Mouse (Mus musculus): ENCODE data around the gene 4930404H24Rik. TPM values are rescaled to one million over a fixed set of nuclear protein-coding genes. Genes with fewer than 3 reads are reported as not detected.
A peak's percentile ranks its signal among the peaks of the same experiment; 100 is the strongest.

The 4930404H24Rik gene
- polyA plus RNA-seq, 1 experiment from 2014 or later, result not detected

DNA sequence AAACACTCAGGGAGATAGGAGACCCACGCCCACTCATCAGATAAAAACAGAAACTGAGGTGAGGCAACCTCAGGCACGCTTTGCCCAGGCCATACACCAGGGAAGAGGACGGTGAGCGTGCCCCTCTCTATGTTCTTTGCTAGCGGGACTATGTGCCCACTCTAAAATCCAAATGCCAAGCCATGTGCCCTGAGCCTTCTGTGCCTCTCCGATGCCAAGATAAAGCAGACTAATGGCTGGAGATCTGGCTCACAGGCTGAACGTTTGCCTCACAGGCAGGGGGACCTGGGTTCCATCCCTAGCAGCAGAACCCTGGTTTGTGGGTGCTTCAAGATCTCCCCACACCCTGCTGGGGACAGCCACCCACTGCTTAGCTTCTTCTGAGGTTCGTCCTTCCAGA is 17.5 kb downstream of the 4930404H24Rik start:
- WGBS, result 82% methylated on average over 8 of the region's 8 CpGs
- no peaks in the 10 kb centered on the region for H3K27me3 ChIP-seq (ENCODE audit: control insufficient read depth, insufficient read depth, low read length)
- no peak overlapping the region for H3K4me3 ChIP-seq (ENCODE audit: low read depth, low read length)
- H3K4me1 ChIP-seq (ENCODE audit: control insufficient read depth, insufficient read depth, low read length), result peaks cover 10% of the 10 kb centered on the region
- H3K4me2 ChIP-seq (replicated peaks; ENCODE audit: low read depth, low read length), result no peak overlapping the region
- H3K27ac ChIP-seq (ENCODE audit: low read length), result no peak overlapping the region
- no peak for ATAC-seq (ENCODE audit: insufficient number of reproducible peaks, insufficient read depth, low FRiP score, low read depth)
- no peaks in the 10 kb centered on the region for H3K9me3 ChIP-seq (ENCODE audit: control insufficient read depth, low read depth, low read length)
- H3K36me3 ChIP-seq (ENCODE audit: control insufficient read depth, insufficient read depth, low read length), result no peaks in the 10 kb centered on the region
- H3K9ac ChIP-seq (replicated peaks; ENCODE audit: low read depth, low read length), result no peak overlapping the region

DNA sequence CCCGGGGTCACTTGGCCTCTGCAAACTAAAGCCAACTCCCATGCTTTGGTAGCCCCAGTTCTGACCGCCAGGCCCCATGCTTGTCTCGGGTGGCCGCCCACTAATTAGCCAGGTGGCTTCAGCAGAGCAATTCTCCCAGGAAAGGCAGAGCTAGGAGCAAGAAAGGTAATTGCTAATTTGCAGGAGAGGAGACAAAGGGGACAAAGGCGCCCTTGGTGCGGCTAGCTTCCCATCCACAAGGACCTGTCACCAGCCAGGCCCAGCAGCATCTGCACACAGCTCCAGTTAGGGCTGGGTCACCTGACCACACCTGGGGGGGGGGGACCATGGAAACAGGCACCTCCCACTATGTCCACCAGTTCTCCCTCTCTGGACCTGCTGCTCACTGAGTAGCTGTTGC is 19.0 kb downstream of the 4930404H24Rik start:
- Histone ChIP-seq H3K9ac (replicated peaks; ENCODE audit: low read depth, low read length) (no peak overlapping the region), H3K27me3 (ENCODE audit: control insufficient read depth, insufficient read depth, low read length) (no peaks in the 10 kb centered on the region), H3K4me1 (ENCODE audit: control insufficient read depth, insufficient read depth, low read length) (peaks cover 10% of the 10 kb centered on the region), H3K4me2 (replicated peaks; ENCODE audit: low read depth, low read length) (no peak overlapping the region), H3K9me3 (ENCODE audit: control insufficient read depth, low read depth, low read length) (no peaks in the 10 kb centered on the region), H3K27ac (ENCODE audit: low read length) (no peak overlapping the region), H3K4me3 (ENCODE audit: low read depth, low read length) (no peak overlapping the region), H3K36me3 (ENCODE audit: control insufficient read depth, insufficient read depth, low read length) (no peaks in the 10 kb centered on the region)
- ATAC-seq (ENCODE audit: insufficient number of reproducible peaks, insufficient read depth, low FRiP score, low read depth), result no peak
- 79% methylated on average over 6 of the region's 6 CpGs for WGBS

DNA sequence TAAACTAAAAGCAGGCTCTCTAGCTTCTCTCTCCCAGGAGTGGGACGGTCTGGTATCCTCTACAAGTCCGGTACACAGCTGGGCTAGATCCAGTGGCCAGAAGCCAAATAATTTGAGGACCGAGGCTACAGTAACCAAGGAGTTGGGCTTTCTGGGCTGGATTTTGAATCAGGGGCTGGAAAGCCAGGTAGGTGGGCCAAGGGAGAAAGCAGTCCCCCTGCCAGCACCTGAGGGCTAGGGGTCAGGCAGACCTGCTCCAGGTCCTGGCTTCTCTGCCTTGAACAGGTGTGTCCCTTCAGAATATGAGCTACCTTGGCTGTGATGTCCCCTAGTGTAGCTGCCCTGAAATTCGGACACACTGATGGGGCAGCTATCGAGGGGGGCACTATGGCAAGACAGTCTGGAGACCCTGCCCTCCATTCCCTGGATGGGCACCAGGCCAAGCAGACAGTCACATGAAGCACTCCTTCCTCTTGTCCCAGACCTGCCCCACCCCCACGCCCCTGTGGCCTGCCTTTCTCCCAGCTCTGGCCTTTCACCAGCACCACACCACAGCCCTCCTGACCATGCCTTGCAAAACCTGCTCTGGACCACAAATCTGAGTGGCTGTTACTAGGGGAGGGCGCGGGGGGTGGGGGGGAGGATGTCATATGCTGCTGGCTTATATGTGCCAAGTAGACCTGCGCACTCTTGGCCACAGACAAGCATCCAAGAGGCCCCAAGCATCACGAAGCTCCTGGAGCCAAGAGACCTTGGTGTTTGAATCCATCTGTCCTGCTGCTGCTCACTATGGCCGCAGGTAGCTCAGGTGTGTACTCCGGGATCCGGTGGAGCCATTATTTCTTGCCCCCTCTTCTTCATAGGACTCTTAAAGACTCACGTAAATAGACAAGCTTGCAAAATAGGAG is 20.1 kb downstream of the 4930404H24Rik start:
- H3K27ac ChIP-seq (ENCODE audit: low read length), result no peak overlapping the region
- H3K36me3 ChIP-seq (ENCODE audit: control insufficient read depth, insufficient read depth, low read length), result no peaks in the 10 kb centered on the region
- no peak overlapping the region for H3K9ac ChIP-seq (replicated peaks; ENCODE audit: low read depth, low read length)
- 73% methylated on average over 14 of the region's 14 CpGs for WGBS
- H3K27me3 ChIP-seq (ENCODE audit: control insufficient read depth, insufficient read depth, low read length), result no peaks in the 10 kb centered on the region
- no peaks in the 10 kb centered on the region for H3K9me3 ChIP-seq (ENCODE audit: control insufficient read depth, low read depth, low read length)
- H3K4me1 ChIP-seq (ENCODE audit: control insufficient read depth, insufficient read depth, low read length), result peaks cover 10% of the 10 kb centered on the region
- no peak for ATAC-seq (ENCODE audit: insufficient number of reproducible peaks, insufficient read depth, low FRiP score, low read depth)
- no peak overlapping the region for H3K4me3 ChIP-seq (ENCODE audit: low read depth, low read length)
- no peak overlapping the region for H3K4me2 ChIP-seq (replicated peaks; ENCODE audit: low read depth, low read length)

DNA sequence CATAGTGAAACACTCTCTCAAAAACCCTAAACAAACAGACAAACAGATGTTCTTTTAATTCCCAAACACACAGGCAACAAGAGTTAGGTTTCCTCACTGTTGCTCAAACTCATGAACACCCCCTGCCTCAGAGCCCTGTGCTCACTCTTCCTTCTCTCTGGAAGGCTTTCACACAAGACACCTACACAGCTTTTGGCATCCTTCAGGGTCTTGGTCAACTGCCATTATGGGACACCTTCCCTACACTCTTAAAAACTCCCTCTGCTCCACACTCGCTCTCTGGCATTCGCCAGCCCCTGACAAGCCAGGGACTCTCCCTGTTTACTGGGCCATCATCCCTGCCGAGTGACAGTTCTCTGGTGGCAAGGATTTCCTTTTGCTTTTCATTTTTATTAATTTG is 21.4 kb downstream of the 4930404H24Rik start:
- H3K4me3 ChIP-seq (ENCODE audit: low read depth, low read length), result no peak overlapping the region
- no peaks in the 10 kb centered on the region for H3K36me3 ChIP-seq (ENCODE audit: control insufficient read depth, insufficient read depth, low read length)
- no peaks in the 10 kb centered on the region for H3K27me3 ChIP-seq (ENCODE audit: control insufficient read depth, insufficient read depth, low read length)
- WGBS, result 90% methylated on average over 3 of the region's 3 CpGs
- ATAC-seq (ENCODE audit: insufficient number of reproducible peaks, insufficient read depth, low FRiP score, low read depth), result no peak
- peaks cover 7% of the 10 kb centered on the region for H3K4me1 ChIP-seq (ENCODE audit: control insufficient read depth, insufficient read depth, low read length)
- H3K4me2 ChIP-seq (replicated peaks; ENCODE audit: low read depth, low read length), result no peak overlapping the region
- no peak overlapping the region for H3K9ac ChIP-seq (replicated peaks; ENCODE audit: low read depth, low read length)
- H3K9me3 ChIP-seq (ENCODE audit: control insufficient read depth, low read depth, low read length), result no peaks in the 10 kb centered on the region
- no peak overlapping the region for H3K27ac ChIP-seq (ENCODE audit: low read length)

DNA sequence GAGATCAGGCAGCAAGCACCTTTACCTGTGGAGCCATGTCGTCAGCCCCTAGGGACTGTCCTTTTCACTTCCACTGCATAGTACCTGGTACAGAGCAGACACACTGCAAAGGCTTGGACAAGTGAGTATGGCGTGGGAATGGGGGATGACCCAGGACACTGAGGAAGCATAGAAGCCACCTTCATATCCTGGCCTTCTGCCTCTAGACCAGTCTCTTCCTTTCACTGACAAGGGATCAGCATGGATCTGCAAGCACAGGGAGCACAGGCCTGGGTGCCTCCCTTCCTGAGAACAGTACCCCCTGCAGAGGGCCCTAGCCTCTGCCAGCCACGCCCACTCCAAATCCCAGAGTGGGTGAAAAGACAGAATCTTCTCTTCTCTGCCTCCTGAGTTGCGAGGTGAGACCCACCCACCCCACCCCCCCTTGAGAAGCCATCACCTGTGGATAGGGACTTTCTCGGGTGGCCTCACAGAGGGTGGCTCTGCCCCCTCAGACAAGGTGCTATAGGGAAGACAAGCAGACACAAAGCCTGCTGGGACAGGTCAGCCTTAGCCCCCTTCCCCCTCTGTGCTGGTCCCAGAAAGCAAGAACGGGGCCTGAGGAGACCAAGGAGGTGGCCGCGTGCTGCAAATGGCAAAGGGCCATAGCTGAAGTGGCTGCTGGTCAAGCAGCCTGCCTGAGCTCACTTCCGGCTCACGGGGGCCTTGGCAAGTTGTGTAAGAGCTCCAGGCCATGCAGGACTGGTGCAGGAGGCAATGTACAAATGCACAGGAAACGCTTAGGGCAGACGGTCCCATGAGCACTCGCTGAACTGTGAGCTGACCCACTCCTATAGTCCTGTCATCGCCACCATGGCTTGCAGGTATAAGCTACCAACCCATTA is 22.1 kb downstream of the 4930404H24Rik start:
- Histone ChIP-seq H3K4me2 (replicated peaks; ENCODE audit: low read depth, low read length) (no peak overlapping the region), H3K4me1 (ENCODE audit: control insufficient read depth, insufficient read depth, low read length) (no peaks in the 10 kb centered on the region; the same call in 1 of the 2 replicates), H3K27ac (ENCODE audit: low read length) (no peak overlapping the region), H3K36me3 (ENCODE audit: control insufficient read depth, insufficient read depth, low read length) (no peaks in the 10 kb centered on the region), H3K27me3 (ENCODE audit: control insufficient read depth, insufficient read depth, low read length) (no peaks in the 10 kb centered on the region), H3K4me3 (ENCODE audit: low read depth, low read length) (no peak overlapping the region), H3K9me3 (ENCODE audit: control insufficient read depth, low read depth, low read length) (no peaks in the 10 kb centered on the region), H3K9ac (replicated peaks; ENCODE audit: low read depth, low read length) (no peak overlapping the region)
- ATAC-seq (ENCODE audit: insufficient number of reproducible peaks, insufficient read depth, low FRiP score, low read depth), result no peak
- 81% methylated on average over 14 of the region's 14 CpGs for WGBS

DNA sequence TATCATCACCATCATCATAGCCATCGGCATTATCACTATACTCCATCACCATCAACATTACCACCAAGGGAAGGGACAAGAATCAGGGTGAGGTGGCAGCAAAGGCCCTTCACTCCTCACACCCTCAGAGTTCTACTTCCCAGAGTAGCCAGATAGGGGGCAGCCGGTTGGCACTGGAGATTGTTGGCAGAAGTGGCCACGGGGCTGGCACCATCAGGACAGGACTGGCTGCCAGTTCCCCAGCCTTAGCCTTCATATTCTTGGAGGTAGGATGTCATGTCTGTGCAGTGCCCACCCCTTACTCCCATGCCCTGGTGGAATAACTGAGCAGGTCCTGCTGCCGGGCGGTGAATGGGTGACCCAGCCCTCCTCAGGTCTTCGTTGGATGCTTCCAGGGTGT is 23.0 kb downstream of the 4930404H24Rik start:
- H3K36me3 ChIP-seq (ENCODE audit: control insufficient read depth, insufficient read depth, low read length), result no peaks in the 10 kb centered on the region
- no peaks in the 10 kb centered on the region for H3K9me3 ChIP-seq (ENCODE audit: control insufficient read depth, low read depth, low read length)
- no peak for ATAC-seq (ENCODE audit: insufficient number of reproducible peaks, insufficient read depth, low FRiP score, low read depth)
- H3K4me3 ChIP-seq (ENCODE audit: low read depth, low read length), result no peak overlapping the region
- no peaks in the 10 kb centered on the region; the same call in 1 of the 2 replicates for H3K4me1 ChIP-seq (ENCODE audit: control insufficient read depth, insufficient read depth, low read length)
- no peak overlapping the region for H3K9ac ChIP-seq (replicated peaks; ENCODE audit: low read depth, low read length)
- no peak overlapping the region for H3K27ac ChIP-seq (ENCODE audit: low read length)
- WGBS, result 89% methylated on average over 6 of the region's 6 CpGs
- no peak overlapping the region for H3K4me2 ChIP-seq (replicated peaks; ENCODE audit: low read depth, low read length)
- no peaks in the 10 kb centered on the region for H3K27me3 ChIP-seq (ENCODE audit: control insufficient read depth, insufficient read depth, low read length)

DNA sequence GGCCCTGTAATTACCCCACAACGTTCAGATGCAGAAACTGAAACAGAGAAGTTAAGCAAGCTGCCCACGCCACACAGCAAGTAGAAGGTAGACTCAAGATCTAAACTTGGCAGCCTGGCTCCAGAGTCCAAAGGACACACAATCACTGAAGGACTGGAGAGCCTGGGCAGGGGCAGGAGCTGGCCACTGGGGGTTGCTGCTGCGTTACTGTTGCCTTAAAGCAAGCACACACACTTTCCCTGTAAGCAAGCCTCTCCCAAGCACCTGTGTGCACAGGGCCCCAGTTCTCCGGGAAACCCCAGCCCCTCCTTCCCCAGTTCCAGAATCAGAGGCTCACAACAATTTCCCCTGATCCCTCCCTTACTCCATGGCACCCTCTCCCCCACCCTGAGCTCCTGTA is 24.4 kb downstream of the 4930404H24Rik start:
- Histone ChIP-seq H3K36me3 (ENCODE audit: control insufficient read depth, insufficient read depth, low read length) (no peaks in the 10 kb centered on the region), H3K9ac (replicated peaks; ENCODE audit: low read depth, low read length) (no peak overlapping the region), H3K27me3 (ENCODE audit: control insufficient read depth, insufficient read depth, low read length) (no peaks in the 10 kb centered on the region), H3K27ac (ENCODE audit: low read length) (no peak overlapping the region), H3K4me3 (ENCODE audit: low read depth, low read length) (no peak overlapping the region), H3K9me3 (ENCODE audit: control insufficient read depth, low read depth, low read length) (no peaks in the 10 kb centered on the region), H3K4me2 (replicated peaks; ENCODE audit: low read depth, low read length) (no peak overlapping the region), H3K4me1 (ENCODE audit: control insufficient read depth, insufficient read depth, low read length) (no peaks in the 10 kb centered on the region; the same call in 1 of the 2 replicates)
- 42% methylated on average over 4 of the region's 4 CpGs for WGBS
- 0 out of 2 replicates have a peak, but pooled peaks have one; percentile 54 for ATAC-seq (ENCODE audit: insufficient number of reproducible peaks, insufficient read depth, low FRiP score, low read depth)

DNA sequence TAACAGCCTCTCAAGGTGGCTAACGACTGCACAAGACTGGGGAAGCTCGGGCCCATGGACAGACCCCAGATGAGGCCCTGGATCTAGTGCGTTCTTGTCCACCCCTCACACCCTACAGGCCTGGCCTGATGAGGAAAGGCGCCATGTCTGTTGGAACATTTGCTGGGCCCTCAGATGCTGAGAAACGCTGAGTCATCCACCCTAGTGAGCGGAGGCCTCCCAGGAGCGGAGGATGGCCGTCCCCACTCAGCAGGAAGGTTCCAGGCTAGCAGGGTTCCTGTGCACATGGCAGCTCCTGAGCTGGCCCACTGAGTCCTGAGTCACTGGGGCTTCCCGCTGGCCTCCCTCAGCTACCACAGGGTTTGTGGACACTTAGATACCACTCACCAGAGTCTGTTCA is 27.5 kb downstream of the 4930404H24Rik start:
- 82% methylated on average over 9 of the region's 9 CpGs for WGBS
- no peak overlapping the region for H3K4me2 ChIP-seq (replicated peaks; ENCODE audit: low read depth, low read length)
- H3K9ac ChIP-seq (replicated peaks; ENCODE audit: low read depth, low read length), result no peak overlapping the region
- no peak overlapping the region for H3K27ac ChIP-seq (ENCODE audit: low read length)
- H3K4me3 ChIP-seq (ENCODE audit: low read depth, low read length), result no peak overlapping the region
- no peaks in the 10 kb centered on the region for H3K9me3 ChIP-seq (ENCODE audit: control insufficient read depth, low read depth, low read length)
- no peak for ATAC-seq (ENCODE audit: insufficient number of reproducible peaks, insufficient read depth, low FRiP score, low read depth)
- H3K27me3 ChIP-seq (ENCODE audit: control insufficient read depth, insufficient read depth, low read length), result no peaks in the 10 kb centered on the region
- no peaks in the 10 kb centered on the region for H3K36me3 ChIP-seq (ENCODE audit: control insufficient read depth, insufficient read depth, low read length)
- peaks cover 9% of the 10 kb centered on the region for H3K4me1 ChIP-seq (ENCODE audit: control insufficient read depth, insufficient read depth, low read length)
